Mouse (Mus musculus) right cerebral cortex, postnatal 25 days (tissue): ENCODE results near the gene Jun.
A peak's percentile ranks its signal among the peaks of the same experiment; 100 is the strongest.

Experiments
- DNase-seq: peaks from one replicate; pipeline ENCODE4 v3.0.0; 2022

The Jun gene

GRCm38 (mm10) chr4:95052025-95052899, at the start of gene Jun:
Gene Jun, minus strand, starts transcription at chr4:95052222.
- peak; percentile 99 for DNase-seq

GRCm38 (mm10) chr4:95101684-95102083, 49.7 kb upstream of the Jun start:
- no peak for DNase-seq

- no peak for DNase-seq
Measured at GRCm38 (mm10) chr4:95100694-95101093, 48.7 kb upstream of the Jun start.

GRCm38 (mm10) chr4:95099373-95099772, 47.4 kb upstream of the Jun start:
- DNase-seq = no peak

- DNase-seq = no peak
Measured at GRCm38 (mm10) chr4:95098722-95099097, 46.7 kb upstream of the Jun start.

- no peak for DNase-seq
Measured at GRCm38 (mm10) chr4:95097942-95098721, 46.1 kb upstream of the Jun start.

- no peak for DNase-seq
Measured at GRCm38 (mm10) chr4:95096731-95097130, 44.7 kb upstream of the Jun start.

DNA sequence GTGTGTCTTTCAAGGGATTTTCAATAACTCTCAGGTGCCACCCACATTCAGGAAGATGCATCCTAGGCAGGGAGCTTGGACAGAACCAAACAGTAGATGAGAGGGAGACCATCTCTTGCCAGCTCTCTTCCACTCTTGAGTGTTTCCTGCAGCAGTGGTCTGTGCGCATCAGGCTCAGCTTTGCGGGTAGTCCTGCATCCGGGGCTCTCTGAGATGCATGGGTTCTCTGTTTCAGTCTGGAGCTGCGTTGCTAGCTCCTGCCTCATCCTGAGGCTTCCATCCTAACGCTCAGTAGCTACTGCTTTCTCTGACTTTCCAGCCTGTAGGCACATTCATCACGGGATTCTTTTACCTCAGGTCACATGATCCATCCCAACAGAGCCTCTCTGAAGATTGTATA, 43.9 kb upstream of the Jun start:
- no peak for DNase-seq

GRCm38 (mm10) chr4:95095355-95095754, 43.3 kb upstream of the Jun start:
- DNase-seq = no peak

- no peak for DNase-seq
Measured at GRCm38 (mm10) chr4:95094700-95095113, 42.7 kb upstream of the Jun start.

- DNase-seq = no peak
Measured at GRCm38 (mm10) chr4:95093615-95094014, 41.6 kb upstream of the Jun start.

DNA sequence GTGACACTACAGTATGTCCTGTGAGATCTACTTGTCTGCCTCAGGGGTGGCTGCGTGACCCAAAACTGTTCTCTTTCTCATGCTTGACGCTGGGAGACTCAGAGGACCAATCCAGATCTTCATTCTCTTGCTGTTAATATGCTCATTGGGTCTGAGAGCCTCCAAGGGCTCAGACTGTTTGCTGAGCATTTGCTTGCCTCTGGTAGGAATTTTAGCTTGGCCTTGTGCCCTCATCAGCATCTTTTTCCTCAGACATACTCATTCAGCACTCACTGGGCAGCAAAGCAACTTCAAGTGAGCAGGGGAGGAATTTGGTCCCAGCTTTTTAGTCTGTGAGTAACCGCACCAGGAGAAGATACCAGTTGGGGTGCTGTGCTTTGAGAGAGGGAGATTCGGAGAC, 40.5 kb upstream of the Jun start:
- no peak for DNase-seq

DNA sequence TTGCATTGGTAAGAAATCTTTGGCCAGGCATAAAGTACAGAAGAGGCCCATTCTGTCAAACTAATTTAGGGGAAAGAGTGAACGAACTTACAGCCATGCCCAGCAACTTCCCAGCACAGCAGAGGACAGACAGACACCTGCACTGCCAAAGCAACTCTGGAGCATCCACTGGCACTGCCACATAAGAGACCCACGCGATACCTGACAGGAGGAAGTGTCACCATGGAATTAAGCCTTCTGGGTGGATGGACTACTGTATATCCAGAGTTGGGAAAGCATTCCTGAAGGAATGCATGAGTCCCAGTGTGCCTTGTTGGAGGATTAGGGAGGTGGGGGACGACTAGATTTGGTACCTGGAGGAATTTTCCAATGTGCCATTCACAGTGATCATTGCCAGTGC, 39.5 kb upstream of the Jun start:
- no peak for DNase-seq

- DNase-seq = no peak
Measured at GRCm38 (mm10) chr4:95089968-95090367, 37.9 kb upstream of the Jun start.

- no peak for DNase-seq
Measured at GRCm38 (mm10) chr4:95089053-95089452, 37.0 kb upstream of the Jun start.

DNA sequence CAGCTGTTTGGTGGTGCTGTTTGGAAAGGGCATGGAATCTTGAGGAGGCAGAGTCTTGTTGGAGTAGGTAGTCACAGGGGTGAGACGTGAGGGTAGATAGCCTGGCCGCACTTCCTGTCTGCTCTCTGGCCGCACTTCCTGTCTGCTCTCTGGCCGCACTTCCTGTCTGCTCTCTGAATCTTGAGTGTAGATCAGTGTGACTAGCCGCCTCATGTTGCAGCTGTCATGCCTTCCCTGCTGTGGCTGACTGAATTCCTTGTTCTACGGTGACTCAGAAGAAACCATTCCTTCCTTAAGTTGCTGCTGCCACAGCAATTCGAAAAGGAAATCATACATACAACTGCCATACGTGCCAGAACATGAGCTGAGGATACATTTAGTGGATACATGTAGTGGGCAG, 31.9 kb upstream of the Jun start:
- no peak for DNase-seq

DNA sequence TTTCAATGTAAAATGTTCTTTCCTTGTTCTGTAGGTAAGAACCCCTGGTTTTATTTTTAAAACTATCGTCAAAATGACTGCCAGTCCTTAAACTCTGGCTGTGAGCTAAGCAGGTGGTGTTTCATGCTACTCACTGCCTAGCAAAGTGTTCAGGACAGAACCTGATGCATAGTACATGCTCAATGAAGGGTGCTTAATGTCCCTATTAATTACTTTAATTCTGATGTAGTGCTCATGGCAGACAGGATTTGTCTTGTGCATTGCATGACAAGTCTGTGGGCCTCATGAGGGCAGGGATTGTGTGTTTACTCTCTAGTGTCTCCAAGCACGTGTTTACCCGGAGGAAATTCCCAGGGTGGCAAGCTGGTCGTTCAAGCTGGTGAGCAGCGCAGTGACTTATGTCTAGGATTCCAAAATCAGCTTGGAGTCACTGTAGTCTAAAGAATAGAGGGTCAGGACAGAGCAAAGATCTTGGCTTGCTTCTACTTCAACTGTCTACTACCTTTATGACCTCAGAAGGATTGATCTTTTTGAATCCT, 31.2 kb upstream of the Jun start:
- DNase-seq = no peak

DNA sequence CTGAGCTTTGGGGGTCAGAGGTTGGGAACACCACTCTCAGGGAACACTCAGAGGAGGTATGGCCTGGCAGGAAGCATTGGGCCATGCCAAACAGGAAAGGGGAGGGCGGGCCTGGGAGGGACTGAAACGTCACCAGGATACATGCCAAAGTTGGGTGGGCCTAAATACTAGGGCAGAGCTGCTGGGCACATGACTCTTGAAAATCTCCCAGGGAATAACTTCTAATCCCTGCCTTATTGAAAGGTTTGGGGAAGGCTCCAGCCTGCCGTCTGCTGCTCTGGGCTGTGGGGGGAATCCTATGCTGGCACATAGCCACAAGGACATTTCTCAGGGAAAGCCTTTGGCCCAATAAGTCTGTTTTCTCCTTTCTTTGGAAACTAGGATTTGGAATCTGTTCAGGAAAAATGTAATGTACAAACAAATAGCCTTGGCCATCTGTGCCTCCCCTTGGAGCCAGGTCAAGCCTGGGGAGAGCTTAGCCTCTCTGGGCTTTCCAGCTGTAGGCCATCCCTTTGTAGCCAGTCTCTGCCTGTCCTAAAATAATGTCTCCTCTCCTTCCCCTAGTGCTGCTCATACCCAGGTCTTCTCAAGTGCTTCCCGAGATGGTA, 30.6 kb upstream of the Jun start:
- no peak for DNase-seq

DNA sequence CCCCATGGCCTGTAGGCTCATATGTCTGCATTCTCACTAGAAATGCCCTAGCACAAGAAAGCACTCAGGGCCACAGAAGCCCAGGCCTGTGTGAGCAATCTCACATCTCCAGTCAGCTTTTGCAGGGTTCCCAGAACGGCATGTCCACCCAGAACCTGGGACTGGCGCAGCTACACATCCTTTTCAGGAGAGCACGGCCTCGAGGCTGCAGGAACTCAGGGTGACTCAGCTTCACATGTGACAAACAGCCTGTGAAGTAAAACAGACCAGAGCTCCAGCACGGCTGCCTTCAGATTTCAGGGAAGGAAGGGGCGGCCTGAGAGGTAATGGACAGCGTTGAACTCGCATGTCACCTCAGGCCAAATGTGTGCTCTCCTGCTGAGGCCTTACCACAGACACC, 29.6 kb upstream of the Jun start:
- DNase-seq = no peak

- no peak for DNase-seq
Measured at GRCm38 (mm10) chr4:95078625-95079024, 26.6 kb upstream of the Jun start.

GRCm38 (mm10) chr4:95076279-95076678, 24.3 kb upstream of the Jun start:
- DNase-seq = no peak

- no peak for DNase-seq
Measured at GRCm38 (mm10) chr4:95075591-95076002, 23.6 kb upstream of the Jun start.

DNA sequence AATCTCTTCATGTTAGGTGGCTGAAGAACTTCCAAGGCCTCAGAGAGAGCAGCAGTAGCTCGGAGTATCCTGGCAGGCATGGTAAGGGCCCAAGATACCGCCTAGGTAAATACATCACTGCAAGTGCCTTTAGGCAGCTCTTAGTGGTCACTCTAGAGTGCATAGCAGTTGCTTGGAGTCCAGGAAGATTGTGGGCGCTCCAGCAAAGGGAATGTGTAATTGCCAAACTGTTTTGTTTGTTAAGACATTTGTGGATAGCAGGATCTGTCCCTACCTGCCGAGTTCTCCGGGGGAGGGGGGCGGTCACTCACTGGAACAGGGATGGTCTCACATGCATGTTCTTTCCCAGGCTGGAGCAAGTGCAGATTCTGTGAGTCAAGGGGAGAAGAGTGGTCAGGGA, 22.3 kb upstream of the Jun start:
- DNase-seq = no peak
